Mouse (Mus musculus) G1E (cell line): ENCODE measurements at regions not wholly inside any gene's neighbourhood (a gene's known extent, or its start where the extent isn't known, plus 50 kb on each side); places are given as distances from the start of the nearest gene placed in this dataset.

Experiments
- ATAC-seq: 2 replicates; pipeline ENCODE4 v1.8.0; 2016; ENCODE audit warnings: mild to moderate bottlenecking; ENCODE audit not compliant: insufficient number of reproducible peaks, poor library complexity, low FRiP score, severe bottlenecking; ENCODE audit errors: extremely low read depth
- DNase-seq: peaks from one replicate; pipeline ENCODE4 v3.0.0; 2012; ENCODE audit warnings: low spot score
- H3K27me3 ChIP-seq: 2 replicates; pipeline ENCODE4 v1.6.1; 2012; ENCODE audit warnings: mild to moderate bottlenecking, low read length, inconsistent platforms; ENCODE audit not compliant: insufficient read depth
- H3K36me3 ChIP-seq: replicated peaks from 2 replicates; pipeline ENCODE3; 2012; ENCODE audit warnings: mild to moderate bottlenecking, inconsistent platforms
- H3K4me1 ChIP-seq: 2 replicates; pipeline ENCODE4 v1.6.1; 2012; ENCODE audit warnings: low read depth, low read length, inconsistent platforms, mixed read lengths; ENCODE audit not compliant: insufficient read depth
- H3K4me3 ChIP-seq: 2 replicates; pipeline ENCODE4 v1.5.1; 2012; ENCODE audit warnings: low read depth, mild to moderate bottlenecking, inconsistent platforms, low read length, moderate library complexity, mixed read lengths
- H3K9me3 ChIP-seq: replicated peaks from 2 replicates; pipeline ENCODE4 v1.6.1; 2012; ENCODE audit warnings: inconsistent platforms
- CTCF ChIP-seq: IDR thresholded peaks from 2 replicates; pipeline ENCODE4 v1.5.1; 2012; ENCODE audit warnings: low read depth, low read length, inconsistent platforms, mixed read lengths
- GATA1 ChIP-seq: IDR thresholded peaks from 2 replicates; pipeline ENCODE4 v1.6.1; 2012; ENCODE audit warnings: borderline replicate concordance, low read length, inconsistent platforms, mixed read lengths
- GATA2 ChIP-seq: IDR thresholded peaks from 2 replicates; pipeline ENCODE4 v1.6.1; 2012; ENCODE audit warnings: low read depth, low read length, inconsistent platforms, borderline replicate concordance
- POLR2AphosphoS5 ChIP-seq: IDR thresholded peaks from 2 replicates; pipeline ENCODE4 v1.6.1; 2012; ENCODE audit warnings: low read depth, low read length, inconsistent platforms; ENCODE audit not compliant: insufficient replicate concordance
- TAL1 ChIP-seq: conservative IDR thresholded peaks from 2 replicates; pipeline ENCODE4 v1.6.1; 2012; ENCODE audit warnings: low read depth, low read length, inconsistent platforms, mixed read lengths

- Histone ChIP-seq H3K4me3 (no peak overlapping the region), H3K4me1 (no peaks in the 10 kb centered on the region), H3K36me3 (no peaks in the 10 kb centered on the region), H3K27me3 (no peaks in the 10 kb centered on the region), H3K9me3 (peaks cover 31% of the 10 kb centered on the region)
- no peak for DNase-seq
- TF ChIP-seq GATA1 (no peak), POLR2AphosphoS5 (no peak), GATA2 (no peak), CTCF (no peak), TAL1 (no peak)
- ATAC-seq, result no peak
Measured at GRCm38 (mm10) chr14:58520976-58521549, 450.7 kb downstream of the Fgf9 start.

DNA sequence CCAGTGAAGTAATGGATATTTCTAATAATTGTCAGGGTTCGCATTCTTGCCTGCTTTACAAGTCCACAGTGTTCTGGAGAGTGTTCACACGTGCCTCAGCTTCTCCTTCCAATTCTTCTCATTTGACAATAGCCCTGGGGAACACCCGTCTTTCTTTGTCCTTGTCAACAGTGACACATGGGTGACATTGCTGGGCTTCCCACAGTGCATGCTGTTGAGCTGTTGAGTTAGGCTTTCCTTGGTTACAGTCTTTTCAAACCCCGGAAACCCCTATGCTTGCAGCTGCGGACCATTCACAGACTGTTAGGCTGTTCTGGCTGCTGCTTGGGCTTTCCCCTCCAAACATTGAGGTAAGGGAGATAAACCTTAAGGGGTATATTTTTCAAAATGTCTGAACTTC, 450.0 kb downstream of the Fgf9 start:
- DNase-seq (no peak), ATAC-seq (no peak)

DNA sequence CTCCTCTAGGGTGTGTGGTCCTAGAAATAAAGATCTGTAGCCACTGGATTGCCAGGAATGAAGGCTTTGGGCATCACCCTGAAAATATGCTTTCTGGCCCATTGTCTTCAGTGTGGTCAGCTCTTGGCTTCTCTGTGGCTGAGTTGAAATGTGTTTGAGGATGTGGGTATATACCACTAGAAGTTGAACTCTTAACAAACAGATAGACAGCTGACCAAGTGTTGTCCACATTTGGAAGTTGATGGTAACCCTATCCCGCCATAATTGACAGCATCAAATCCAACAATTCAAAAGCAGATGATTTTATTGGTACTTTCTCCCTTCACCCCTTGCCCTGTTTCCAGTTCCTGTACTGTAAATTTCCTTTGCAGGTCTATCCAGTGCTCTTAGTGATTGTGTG, 448.7 kb downstream of the Fgf9 start:
- DNase-seq (no peak), ATAC-seq (no peak)
- Histone ChIP-seq H3K4me3 (no peak overlapping the region), H3K27me3 (no peaks in the 10 kb centered on the region), H3K4me1 (no peaks in the 10 kb centered on the region), H3K9me3 (peaks cover 38% of the 10 kb centered on the region), H3K36me3 (no peaks in the 10 kb centered on the region)
- TF ChIP-seq GATA1 (no peak), CTCF (no peak), GATA2 (no peak), POLR2AphosphoS5 (no peak), TAL1 (no peak)

More for the DNA sequence above, 450.0 kb downstream of the Fgf9 start:
- TF ChIP-seq POLR2AphosphoS5, result no peak
- no peak for TF ChIP-seq GATA1
- no peak for TF ChIP-seq TAL1
- TF ChIP-seq GATA2, result no peak
- no peak for TF ChIP-seq CTCF
- no peaks in the 10 kb centered on the region for H3K27me3 ChIP-seq
- no peaks in the 10 kb centered on the region for H3K36me3 ChIP-seq
- no peak overlapping the region for H3K4me3 ChIP-seq
- H3K4me1 ChIP-seq, result no peaks in the 10 kb centered on the region
- H3K9me3 ChIP-seq, result peaks cover 33% of the 10 kb centered on the region

GRCm38 (mm10) chr14:58516543-58516942, 446.2 kb downstream of the Fgf9 start:
- no peak for ATAC-seq
- Histone ChIP-seq H3K4me1 (no peaks in the 10 kb centered on the region), H3K27me3 (no peaks in the 10 kb centered on the region), H3K36me3 (no peaks in the 10 kb centered on the region), H3K9me3 (peaks cover 49% of the 10 kb centered on the region), H3K4me3 (no peak overlapping the region)
- DNase-seq, result no peak
- TF ChIP-seq GATA2, result no peak
- no peak for TF ChIP-seq POLR2AphosphoS5
- no peak for TF ChIP-seq GATA1
- TF ChIP-seq CTCF, result no peak
- TF ChIP-seq TAL1, result no peak

DNA sequence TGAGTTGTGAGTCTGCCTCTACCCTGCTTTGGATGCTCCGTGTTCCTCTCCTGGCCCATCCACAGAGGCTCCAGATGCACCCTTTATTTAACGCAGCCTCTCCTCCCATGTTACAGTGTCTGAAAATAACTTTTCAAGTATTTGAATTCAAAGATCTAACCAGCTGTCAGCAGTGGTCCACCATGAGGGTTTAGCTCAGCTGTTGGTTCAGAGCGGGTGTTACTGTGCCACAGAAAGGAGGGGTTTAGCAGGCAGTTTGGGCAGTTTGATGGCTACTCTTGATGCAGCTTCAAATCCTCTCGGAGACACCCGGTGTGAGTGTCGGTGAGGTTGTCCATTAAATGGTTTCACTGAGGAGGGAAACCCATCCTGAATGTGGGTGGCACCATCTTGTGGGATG, 441.8 kb downstream of the Fgf9 start:
- Histone ChIP-seq H3K9me3 (peaks cover 55% of the 10 kb centered on the region), H3K27me3 (no peaks in the 10 kb centered on the region), H3K36me3 (no peaks in the 10 kb centered on the region), H3K4me1 (no peaks in the 10 kb centered on the region), H3K4me3 (no peak overlapping the region)
- ATAC-seq (no peak), DNase-seq (no peak)
- no peak for TF ChIP-seq TAL1
- TF ChIP-seq GATA1, result no peak

DNA sequence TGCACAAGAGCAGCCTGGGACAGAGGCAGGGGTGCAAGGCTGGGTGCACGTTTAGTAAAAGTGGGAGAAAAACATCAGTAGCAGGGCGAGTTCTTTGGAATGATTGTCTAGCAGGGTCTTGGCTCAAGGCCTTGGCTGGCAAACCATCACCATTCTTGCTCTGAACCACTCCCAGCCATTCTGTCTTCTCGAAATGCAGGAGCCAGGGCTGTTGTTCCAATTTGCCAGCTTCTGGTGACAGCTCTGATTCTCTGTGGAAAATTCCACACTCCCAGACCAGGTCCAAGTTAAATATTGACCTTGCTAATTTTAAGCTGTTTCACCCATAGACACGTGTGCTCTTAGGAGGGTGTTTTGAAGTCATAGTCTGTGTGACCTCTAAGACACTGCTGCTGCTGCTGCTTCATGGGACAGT, 441.2 kb downstream of the Fgf9 start:
- Histone ChIP-seq H3K9me3 (peaks cover 51% of the 10 kb centered on the region), H3K36me3 (no peaks in the 10 kb centered on the region), H3K4me3 (no peak overlapping the region), H3K27me3 (no peaks in the 10 kb centered on the region), H3K4me1 (no peaks in the 10 kb centered on the region)
- TF ChIP-seq GATA2 (no peak), TAL1 (no peak), POLR2AphosphoS5 (no peak)
- ATAC-seq (no peak), DNase-seq (no peak)

- TF ChIP-seq TAL1 (no peak), GATA2 (no peak), POLR2AphosphoS5 (no peak), CTCF (no peak), GATA1 (no peak)
- Histone ChIP-seq H3K36me3 (no peaks in the 10 kb centered on the region), H3K27me3 (no peaks in the 10 kb centered on the region), H3K4me3 (no peak overlapping the region), H3K4me1 (no peaks in the 10 kb centered on the region), H3K9me3 (peaks cover 51% of the 10 kb centered on the region)
- no peak for DNase-seq
- ATAC-seq, result no peak
Measured at GRCm38 (mm10) chr14:58510790-58511189, 440.4 kb downstream of the Fgf9 start.
